Mouse (Mus musculus): ENCODE measurements around the gene Fndc3c1. TPM values are rescaled to one million over a fixed set of nuclear protein-coding genes. Genes with fewer than 3 reads are reported as not detected.
"Not testable (repeated sequence)": the region's sequence is repeated elsewhere in the genome, so short reads cannot be mapped to it uniquely, and the experiment has no call there.

Gene Fndc3c1
- total RNA-seq (2021): 1 to 10 TPM; 2.2 to 2.5 TPM
- long read RNA-seq, experiment 1: 0 reads
- long read RNA-seq, experiment 2: 0 reads

GRCm38 (mm10) chrX:106485101-106485651 is at the start of gene Fndc3c1:
Fndc3c1 (minus strand) TSS chrX:106485401.
- no peak for DNase-seq (ENCODE audit: low spot score in 2 of 2)

GRCm38 (mm10) chrX:106486451-106486850 is 1.2 kb upstream of the Fndc3c1 start:
- DNase-seq (ENCODE audit: low spot score in 2 of 2): no peak

GRCm38 (mm10) chrX:106485671-106486070 is 470 bp upstream of the Fndc3c1 start:
- DNase-seq (ENCODE audit: low spot score in 2 of 2): no peak

- not testable (repeated sequence) for DNase-seq (ENCODE audit: low spot score in 2 of 2)
Observed at GRCm38 (mm10) chrX:106479891-106480290, 5.3 kb downstream of the Fndc3c1 start.

- DNase-seq (ENCODE audit: low spot score in 2 of 2): no peak
Observed at GRCm38 (mm10) chrX:106385304-106385703, 99.9 kb downstream of the Fndc3c1 start.

- DNase-seq (ENCODE audit: low spot score in 2 of 2): no peak
Observed at GRCm38 (mm10) chrX:106380608-106381007, 104.6 kb downstream of the Fndc3c1 start.

Small RNAs within 50 kb of the gene (microRNA-seq; reads per million reads assigned to microRNA genes)
- gene Gm27428: not detected

Other genes with a start within 250 kb of the Fndc3c1 start
- under 1 TPM in 1 of 2 experiments, not detected in 1; 0.14 TPM for gene Fnd3c2, start 230.0 kb downstream of the Fndc3c1 start, total RNA-seq (2021)
- gene Gm5127, start 97.8 kb upstream of the Fndc3c1 start, total RNA-seq (2021): not detected
- gene Cysltr1, start 118.3 kb upstream of the Fndc3c1 start, total RNA-seq (2021): under 1 TPM; 0.56 to 0.73 TPM

Measured in adrenal gland, postnatal 4 days (tissue).